Mouse (Mus musculus): ENCODE results near the gene Cdh16.

Gene Cdh16

DNA sequence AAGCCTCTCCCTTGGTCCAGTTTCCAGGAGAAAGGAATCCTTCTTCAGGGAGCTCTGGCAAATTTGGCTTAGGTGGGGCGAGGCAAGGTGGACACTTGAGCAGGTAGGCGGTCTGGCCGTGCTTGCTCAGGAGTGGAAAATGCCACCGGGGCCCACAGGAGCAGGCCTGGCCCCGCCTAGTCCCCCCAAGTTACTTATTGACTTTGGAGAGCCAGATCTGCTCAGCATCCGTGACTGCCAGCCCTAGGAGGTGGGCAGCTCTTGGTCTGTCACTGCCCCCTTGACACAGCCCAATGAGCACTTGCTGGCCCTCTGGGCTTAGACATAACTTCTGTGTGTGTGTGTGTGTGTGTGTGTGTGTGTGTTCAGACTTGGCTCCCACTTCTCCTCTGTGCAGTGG lies at the start of gene Cdh16:
Gene Cdh16 (minus strand): TSS at position 236 of the 400 bp plus-strand sequence.
- in situ Hi-C loops (cut with MboI, MseI), result no loop called here

DNA sequence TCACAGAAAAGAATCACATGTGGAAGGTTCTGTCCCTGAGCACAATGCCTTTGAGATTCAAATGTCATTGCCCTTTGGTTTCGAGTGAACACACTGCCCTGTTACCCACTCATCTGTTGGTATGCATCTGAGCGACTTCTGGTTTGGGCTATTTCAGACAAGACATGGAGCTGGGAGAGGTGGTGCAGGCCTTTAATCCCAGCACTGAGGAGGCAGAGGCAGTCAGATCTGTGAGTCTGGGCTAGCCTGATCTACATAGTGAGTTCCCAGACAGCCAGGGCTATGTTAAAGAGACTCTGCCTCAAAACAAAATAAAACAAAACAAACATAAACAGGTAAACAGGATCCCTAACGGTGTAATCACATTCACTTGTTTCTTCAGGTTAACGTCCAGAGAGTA lies 31.4 kb upstream of the Cdh16 start:
- in situ Hi-C loops (cut with MboI, MseI), result no loop called here

DNA sequence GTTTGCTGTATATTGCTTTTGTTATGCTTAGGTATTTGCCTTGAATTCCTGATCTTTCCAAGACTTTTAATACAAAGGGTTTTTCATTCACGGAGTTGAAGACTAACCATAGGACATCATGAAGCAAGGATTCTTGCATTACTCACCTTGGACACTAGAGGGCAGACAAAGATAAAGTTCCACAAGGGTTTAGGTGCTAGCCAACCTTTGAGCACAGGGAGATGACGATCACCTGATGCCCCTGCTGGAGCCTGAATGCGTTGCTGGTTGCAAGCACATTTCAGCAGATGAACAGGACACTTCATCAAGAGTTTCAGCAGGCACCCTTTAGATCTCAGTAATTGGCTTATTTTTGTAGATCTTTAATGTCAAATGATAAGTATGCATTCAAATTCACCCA lies 30.8 kb upstream of the Cdh16 start:
- in situ Hi-C loops (cut with MboI, MseI), result no loop called here

DNA sequence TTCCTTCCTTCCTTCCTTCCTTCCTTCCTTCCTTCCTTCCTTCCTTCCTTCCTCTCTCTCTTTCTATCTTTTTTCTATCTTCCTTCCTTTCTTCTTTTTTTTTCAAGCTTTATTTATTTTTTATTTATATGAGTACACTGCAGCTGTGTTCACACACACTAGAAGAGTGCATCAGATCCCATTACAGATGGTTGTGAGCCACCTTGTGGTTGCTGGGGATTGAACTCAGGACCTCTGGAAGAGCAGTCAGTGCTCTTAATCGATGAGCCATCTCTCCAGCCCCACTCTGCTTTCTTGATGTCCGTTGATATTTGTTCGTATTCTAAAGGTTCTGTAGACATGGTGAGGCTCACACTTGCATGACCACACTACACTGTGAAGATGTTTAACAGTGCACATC lies 20.0 kb upstream of the Cdh16 start:
- in situ Hi-C loops (cut with MboI, MseI), result loop anchor here (25.0 kb wide), 2 partner anchors 618 to 1418 kb away; partner anchors contain the start of genes B3gnt9, Fbxl8, Hsf4 and Nfatc3

DNA sequence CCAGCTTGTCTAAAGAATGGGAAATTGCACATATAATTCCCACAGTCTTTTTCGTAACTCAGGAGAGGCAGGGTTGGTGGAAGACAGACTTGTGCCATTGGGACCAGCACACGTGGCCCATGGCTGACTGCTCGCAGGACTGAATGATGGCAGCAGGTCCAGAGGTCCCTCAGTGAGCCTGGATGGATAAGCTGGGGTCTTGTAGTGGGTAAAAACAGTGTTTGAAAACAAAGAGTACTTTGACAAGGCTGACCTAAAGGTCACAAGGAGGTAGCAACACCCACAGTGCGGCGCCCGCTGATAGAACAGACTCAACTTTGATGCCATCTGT lies 18.1 kb upstream of the Cdh16 start:
- in situ Hi-C loops (cut with MboI, MseI), result loop anchor here (25.0 kb wide), 2 partner anchors 620 to 1420 kb away; partner anchors contain the start of genes B3gnt9, Fbxl8, Hsf4 and Nfatc3

DNA sequence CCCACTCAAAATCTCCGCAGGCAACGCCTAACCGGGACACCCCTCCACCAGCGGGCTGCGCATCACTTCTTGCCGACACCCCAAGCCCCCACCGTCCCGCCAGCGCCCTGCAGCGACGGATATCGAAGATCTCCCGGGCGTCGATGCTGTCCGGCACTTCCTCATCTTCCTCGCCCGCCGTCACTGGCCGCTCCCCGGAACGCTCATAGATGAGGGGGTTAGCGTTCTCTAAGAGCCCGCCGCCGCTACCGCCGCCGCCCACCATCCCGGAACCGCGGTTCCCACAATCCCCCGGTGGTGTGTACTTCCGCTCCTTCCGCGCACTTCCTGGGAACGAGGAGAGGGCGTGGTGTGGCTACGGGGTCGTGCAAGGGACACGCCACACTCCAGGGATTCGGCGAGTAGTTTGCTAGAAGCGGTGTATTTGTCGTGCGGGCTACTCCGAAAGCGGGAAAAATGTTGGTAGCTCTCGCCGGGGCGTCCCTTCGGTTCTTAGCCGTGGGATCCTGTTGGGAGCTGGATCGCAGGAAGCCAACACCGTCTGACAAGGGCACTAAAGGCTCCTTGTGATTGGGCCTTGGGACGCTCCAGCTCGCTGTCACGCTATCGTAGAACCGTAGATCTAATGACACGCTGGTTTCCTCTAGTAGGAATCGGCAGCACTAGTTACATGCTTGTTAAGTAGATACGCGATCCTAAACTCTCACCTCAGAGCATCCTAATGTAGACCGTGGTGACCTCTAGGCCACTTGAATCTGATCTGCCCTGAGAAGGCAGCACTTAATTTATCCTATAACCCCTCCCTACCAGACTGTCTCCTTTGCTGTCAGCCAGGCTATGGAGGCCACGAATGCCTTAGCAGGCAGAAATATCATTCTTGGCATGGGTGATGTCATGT lies 17.5 kb upstream of the Cdh16 start, which contains the start of gene Ciao2b:
Gene Ciao2b (minus strand): TSS at position 540 of the 898 bp plus-strand sequence.
- in situ Hi-C loops (cut with MboI, MseI), result loop anchor here (25.0 kb wide), 2 partner anchors 621 to 1421 kb away; partner anchors contain the start of genes B3gnt9, Fbxl8, Hsf4 and Nfatc3

DNA sequence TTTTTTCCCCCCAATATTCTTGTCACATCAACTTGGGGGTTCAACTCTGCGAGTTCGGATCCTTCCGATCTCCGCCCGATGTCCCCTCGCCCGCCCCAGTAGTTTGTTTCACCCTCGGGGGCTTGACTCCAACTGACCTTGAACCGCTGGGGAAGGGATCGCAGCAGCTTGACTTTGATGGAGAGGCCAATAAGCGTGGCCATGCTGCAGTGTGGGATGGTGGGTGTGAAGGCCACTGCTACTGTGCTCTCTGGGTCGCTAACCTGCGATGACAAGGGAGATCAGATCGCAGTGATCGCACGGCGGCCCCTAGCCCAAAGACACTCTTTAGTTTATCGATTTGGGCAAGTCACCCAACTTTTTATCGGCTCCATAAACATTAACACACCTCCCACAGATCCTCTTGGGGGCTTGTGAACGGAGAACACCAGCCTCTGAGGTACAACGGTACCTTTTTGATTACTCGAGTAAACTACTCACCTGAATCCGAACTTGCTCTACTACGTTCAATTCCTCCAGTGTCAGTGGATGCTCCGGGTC lies 16.7 kb upstream of the Cdh16 start:
- in situ Hi-C loops (cut with MboI, MseI), result loop anchor here (25.0 kb wide), 2 partner anchors 621 to 1421 kb away; partner anchors contain the start of genes B3gnt9, Fbxl8, Hsf4 and Nfatc3

DNA sequence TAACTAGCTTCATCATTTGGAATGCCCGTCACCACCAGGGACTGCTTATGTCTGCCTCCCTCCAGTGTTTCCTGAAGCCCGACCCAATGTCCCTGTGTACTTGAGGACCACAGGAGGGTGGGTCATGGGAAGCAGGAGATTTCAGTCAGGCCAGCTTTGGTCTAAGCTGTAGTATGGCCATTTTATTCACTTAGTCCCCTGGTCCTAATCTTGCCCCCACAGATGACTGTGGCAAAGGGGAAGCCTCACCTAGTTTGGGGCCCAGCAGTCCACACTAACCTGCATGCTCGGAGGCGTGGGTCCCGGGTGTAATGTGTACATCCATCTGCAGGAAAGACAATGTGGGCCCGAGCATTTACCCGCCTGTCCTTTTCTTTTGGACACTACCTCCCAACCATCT lies 16.0 kb upstream of the Cdh16 start:
- in situ Hi-C loops (cut with MboI, MseI), result loop anchor here (25.0 kb wide), 2 partner anchors 622 to 1422 kb away; partner anchors contain the start of genes B3gnt9, Fbxl8, Hsf4 and Nfatc3

DNA sequence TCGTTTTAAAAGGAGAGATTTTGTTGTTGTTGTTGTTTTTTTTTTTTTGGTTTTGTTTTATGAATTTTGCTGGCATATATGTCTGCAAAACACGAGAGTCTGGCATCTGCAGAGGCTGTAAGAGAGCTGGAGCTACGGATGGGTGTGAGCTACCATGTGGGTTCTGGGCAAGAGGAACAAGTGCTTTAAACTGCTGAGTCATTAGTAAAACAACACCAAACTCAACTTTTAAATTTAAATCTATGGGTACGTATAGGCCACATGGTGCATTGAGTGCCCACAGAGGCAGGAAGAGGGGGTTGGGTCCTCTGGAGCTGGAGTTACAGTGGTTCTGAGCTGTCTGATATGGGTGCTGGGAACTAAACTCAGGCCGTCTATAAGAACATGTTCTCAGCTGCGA lies 13.8 kb upstream of the Cdh16 start:
- in situ Hi-C loops (cut with MboI, MseI), result loop anchor here (25.0 kb wide), 2 partner anchors 624 to 1424 kb away; partner anchors contain the start of genes B3gnt9, Fbxl8, Hsf4 and Nfatc3

DNA sequence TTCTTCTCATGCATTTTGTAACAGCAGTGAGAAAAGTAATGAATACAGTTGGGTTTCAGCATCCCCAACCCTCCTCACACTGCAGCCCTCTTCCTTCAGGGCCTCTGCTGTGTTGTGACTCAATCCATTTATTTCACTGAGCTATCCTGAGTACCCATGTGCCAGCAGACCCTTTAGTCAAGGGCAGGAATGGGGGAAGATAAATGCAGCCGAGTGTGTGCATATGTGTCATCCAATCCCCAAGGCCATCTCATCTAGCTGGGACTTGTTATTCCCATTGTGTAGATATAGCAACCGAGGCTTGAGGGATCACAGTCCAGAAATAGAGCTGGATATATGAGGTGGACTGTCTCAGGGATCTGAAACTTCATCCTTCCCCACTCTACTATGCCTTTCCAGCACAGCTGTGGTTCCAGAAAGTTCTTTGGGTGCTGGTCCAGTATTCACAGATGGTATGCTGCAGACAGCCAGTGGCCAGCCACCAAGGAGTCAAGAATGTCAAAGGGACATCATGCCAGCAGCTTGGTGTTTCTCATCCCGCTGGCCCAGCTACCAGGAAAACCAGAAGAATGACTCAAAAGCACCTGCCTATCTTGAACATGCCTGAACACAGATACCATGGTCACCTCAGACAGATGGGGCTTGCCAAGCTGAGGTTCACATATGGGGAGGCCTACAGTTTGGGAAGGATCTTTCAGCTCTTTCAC lies 11.0 kb upstream of the Cdh16 start:
- in situ Hi-C loops (cut with MboI, MseI), result loop anchor here (25.0 kb wide), 2 partner anchors 627 to 1427 kb away; partner anchors contain the start of genes B3gnt9, Fbxl8, Hsf4 and Nfatc3

DNA sequence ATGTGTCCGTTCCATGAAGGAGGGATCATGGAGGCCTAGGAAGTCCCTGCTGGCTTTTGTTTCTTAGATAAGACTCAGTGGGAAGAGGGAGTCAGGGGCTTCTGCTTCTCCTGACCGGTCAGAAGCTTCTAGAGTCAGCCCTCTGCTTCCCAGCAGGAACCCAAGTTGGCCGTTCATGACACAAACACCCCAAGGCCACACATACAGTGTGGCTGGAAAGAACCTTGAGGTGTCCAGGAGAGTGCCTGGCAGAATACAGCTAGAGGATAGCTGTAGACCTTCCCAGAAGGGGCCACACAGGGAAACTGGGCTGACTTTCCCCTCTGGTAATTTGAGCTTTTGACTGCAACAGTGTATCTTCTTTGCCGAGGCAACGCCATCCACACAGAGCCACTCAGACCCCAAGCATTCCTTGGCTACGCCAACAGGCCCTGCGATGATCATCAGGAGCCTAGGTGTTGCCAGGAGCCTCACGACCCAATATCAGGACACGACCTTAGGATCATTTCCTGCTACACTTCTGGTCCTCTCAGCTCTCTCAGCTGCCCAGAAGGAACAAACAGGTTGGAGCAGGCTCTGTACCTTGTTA lies 9.1 kb upstream of the Cdh16 start:
- in situ Hi-C loops (cut with MboI, MseI), result loop anchor here (25.0 kb wide), 2 partner anchors 629 to 1429 kb away; partner anchors contain the start of genes B3gnt9, Fbxl8, Hsf4 and Nfatc3

DNA sequence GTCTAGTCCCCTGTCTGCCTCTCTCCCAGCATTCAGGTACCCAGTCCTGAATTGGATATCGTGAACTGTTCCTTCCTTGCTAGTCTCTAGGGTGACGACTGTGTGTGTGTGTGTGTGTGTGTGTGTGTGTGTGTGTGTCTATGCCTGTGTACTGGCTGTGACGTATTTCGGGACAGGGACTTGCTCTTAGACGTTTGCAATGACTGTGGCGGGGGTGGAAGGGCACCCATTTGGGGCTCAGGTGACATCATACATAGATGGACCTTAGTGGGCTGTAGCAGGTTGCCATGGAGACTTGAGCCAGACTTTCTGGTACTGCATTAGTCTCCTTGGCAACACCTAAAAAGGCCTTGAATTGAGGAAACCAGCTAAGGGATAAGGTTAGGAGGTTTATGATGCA lies 8.3 kb upstream of the Cdh16 start:
- in situ Hi-C loops (cut with MboI, MseI), result loop anchor here (25.0 kb wide), 2 partner anchors 630 to 1430 kb away; partner anchors contain the start of genes B3gnt9, Fbxl8, Hsf4 and Nfatc3

DNA sequence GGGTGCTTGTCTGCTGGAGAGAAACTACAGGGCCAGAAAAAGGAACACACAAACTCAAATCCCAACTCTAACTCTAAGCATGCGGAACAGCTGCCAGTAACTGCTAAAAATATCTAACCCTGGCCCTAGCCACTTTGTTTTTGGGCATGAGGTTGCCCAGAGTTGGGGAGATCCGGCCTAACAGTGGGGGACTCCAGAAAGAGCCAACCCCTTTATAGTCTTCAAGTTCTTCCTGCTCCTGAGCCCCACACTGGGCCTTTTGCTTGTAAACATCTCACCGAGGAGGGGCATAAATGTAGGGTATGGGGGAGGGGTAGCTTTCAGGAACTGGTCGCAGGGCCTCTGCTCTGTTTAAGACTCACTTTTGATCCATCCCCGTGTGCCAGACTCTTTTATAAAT lies 7.8 kb upstream of the Cdh16 start:
- in situ Hi-C loops (cut with MboI, MseI), result loop anchor here (25.0 kb wide), 2 partner anchors 630 to 1430 kb away; partner anchors contain the start of genes B3gnt9, Fbxl8, Hsf4 and Nfatc3

DNA sequence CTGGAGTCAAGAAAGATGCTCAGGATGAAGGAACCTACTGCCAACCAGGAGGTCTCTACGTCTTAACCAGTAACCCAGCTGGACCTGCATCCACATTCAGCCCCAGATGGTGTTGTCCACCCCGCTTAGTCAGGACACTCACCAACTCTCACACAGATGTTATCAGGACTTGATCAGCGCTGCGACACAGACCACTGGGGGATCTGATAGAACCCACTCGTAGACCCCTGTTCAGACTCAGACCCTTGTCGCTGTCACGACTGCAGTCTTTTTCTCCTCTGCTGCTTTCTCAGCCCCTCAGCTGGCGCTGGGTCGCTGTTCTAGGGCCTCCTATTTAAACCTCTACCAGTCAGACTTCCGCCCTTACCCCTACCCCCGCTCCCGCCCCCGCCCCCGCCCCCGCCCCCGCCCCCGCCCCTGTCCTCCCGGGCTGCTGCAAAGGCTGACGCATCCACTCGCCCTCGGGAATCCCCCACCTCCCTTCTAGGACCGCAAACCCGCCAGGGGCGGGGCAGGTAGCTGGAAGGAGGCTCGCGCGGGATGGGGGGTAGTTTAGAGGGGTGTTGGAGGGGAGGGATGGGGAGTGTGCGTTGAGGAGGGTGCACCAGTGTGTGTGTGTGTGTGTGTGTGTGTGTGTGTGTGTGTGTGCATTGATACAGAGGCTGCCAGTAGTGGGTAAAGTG lies 6.9 kb upstream of the Cdh16 start, which contains the start of gene Rrad:
Gene Rrad (minus strand): TSS at position 347 of the 683 bp plus-strand sequence.
- in situ Hi-C loops (cut with MboI, MseI), result loop anchor here (25.0 kb wide), 2 partner anchors 631 to 1431 kb away; partner anchors contain the start of genes B3gnt9, Fbxl8, Hsf4 and Nfatc3

DNA sequence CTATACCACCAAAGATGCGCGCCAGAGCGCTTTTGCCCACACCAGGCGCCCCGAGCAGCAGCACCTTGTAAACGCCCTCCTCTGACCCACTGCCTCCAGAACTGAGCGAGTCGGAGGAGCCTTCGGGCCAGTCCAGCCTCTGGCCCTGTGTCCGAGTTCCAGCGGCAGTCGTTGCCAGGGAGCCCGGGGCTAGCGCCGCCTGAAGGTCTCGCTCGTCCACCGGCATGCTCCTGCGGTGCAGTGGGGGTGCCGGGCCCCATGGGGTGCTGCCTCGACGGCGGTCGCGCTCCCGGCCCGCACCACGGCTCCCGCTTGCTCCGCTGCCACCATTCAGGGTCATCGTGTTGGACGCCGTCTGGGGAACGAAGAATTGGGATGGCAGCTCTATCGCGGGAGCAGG lies 6.4 kb upstream of the Cdh16 start:
- in situ Hi-C loops (cut with MboI, MseI), result loop anchor here (25.0 kb wide), 2 partner anchors 632 to 1432 kb away; partner anchors contain the start of genes B3gnt9, Fbxl8, Hsf4 and Nfatc3

DNA sequence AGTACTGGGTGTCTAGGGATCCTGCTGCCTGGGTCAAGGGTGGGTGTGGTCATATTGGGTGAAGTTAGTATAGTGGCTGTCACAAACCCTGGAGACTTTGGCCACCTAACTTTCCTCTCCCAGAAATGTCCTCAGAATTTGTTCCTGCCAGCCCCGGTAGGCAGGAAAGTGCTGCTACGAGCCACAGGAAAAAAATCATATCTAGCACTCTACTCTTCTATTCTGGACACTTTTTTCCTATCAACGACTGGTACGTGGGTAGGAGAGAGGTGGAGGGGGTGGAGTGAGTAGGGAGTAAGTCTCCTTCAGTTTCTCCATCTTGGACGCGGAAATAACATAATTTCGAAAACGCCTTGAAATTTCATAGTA lies 5.9 kb upstream of the Cdh16 start:
- in situ Hi-C loops (cut with MboI, MseI), result loop anchor here (25.0 kb wide), 2 partner anchors 632 to 1432 kb away; partner anchors contain the start of genes B3gnt9, Fbxl8, Hsf4 and Nfatc3

DNA sequence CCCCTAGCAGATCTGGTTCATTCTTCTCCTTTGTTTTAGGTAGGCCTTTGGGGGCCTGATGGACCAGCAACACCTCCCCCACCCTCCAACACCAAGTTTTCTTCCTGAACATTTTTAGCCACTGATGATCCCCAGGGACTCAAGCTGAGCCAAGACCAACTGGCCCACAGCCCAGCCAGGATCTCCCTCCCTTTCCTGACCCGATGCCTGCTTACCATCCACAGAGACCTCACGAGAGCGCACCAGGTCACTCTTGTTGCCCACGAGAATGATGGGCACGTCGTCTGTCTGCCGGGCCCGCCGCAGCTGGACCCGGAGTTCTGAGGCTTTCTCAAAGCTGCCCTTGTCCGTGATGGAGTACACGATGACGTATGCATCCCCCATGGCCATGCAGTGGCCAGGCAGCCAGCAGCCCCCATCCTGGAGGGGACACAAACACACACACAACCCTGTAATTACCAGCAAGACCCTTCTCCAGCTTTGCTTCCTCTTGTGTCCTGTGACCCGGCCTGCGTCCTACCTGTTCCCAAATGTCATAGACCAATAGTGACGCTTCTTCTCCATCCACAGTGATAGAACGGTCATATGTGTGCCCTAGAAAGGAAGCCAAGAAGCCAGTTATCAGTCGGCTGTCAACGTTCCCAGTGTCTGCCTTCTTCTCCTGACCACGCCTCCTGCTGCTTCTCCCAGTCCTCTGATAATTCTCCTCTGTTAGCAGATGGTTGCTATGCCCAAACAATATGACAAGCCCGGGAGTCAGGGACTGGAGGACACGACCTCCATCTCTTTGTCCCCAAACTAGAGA lies 5.3 kb upstream of the Cdh16 start:
- in situ Hi-C loops (cut with MboI, MseI), result loop anchor here (25.0 kb wide), 2 partner anchors 633 to 1433 kb away; partner anchors contain the start of genes B3gnt9, Fbxl8, Hsf4 and Nfatc3

DNA sequence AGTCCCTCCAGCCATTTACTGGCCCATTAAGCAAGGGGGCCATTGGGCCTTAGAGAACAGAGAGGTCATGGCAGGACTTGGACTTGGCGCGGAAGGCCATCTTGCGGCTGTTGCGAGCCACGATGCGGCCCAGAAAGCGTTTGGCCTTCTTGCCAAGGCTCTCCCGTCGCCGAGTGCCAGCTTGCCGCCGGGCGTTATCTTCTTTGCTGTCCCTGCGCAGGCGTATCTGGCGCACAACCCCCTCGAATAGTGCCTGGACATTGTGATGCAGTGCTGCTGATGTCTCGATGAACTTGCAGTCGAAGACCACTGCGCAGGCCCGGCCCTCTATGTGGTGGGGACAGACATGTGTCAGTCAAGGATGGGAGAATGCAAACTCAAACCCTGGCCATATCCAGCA lies 4.2 kb upstream of the Cdh16 start:
- in situ Hi-C loops (cut with MboI, MseI), result loop anchor here (25.0 kb wide), 2 partner anchors 634 to 1434 kb away; partner anchors contain the start of genes B3gnt9, Fbxl8, Hsf4 and Nfatc3

All from regulatory T cell (primary cell).